Mouse (Mus musculus): ENCODE data around the gene Gm14393. TPM values are rescaled to one million over a fixed set of nuclear protein-coding genes. Genes with fewer than 3 reads are reported as not detected.
"Not testable (repeated sequence)": the region's sequence is repeated elsewhere in the genome, so short reads cannot be mapped to it uniquely, and the experiment has no call there.

Gene Gm14393
- total RNA-seq (2014; rRNA removed) (0.47 and 0.65 TPM in 2 replicates), polyA plus RNA-seq (2012; rRNA removed) (not detected in 2 replicates)

DNA sequence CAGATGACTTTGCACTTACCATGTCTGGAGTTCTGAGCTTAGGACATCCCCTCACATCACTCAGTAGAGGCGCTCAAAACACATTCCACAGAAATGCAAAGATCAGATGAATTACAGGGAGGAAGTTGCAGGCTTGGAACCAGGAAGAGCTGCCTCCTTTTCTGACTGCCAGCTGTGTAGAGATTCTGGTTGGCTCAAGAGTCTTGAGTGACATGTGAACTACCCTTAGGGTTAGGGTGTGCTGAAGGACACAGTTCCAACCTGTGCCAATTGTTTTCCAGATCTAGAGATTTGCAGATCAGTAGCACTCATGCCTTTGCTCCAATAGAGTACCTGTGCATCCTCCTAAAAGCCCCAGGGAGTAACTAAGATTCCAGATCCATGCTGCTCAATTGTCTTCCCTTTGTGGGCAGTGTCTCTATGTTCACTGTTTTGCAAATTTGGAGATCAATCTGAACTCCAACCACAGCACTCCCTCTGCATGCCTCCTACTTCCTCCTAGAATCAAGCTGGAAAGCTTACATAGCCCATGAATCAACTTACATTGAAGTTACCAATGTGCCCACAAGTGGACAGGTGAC is at the start of gene Gm14393:
TSS of gene Gm14393 (minus strand) at position 101 of the 581 bp plus-strand sequence.
- H3K79me2 ChIP-seq (ENCODE audit: control insufficient read depth, insufficient read depth, low read length); H3K27me3 ChIP-seq (ENCODE audit: control insufficient read depth, insufficient read depth, low read length); H3K9ac ChIP-seq (ENCODE audit: low read depth, low read length); H3K4me3 ChIP-seq (ENCODE audit: insufficient read depth, low read depth, low read length); H3K4me1 ChIP-seq (ENCODE audit: control insufficient read depth, insufficient read depth, low read length); H3K27ac ChIP-seq (replicated peaks; ENCODE audit: insufficient read depth, low read depth, low read length); DNase-seq (ENCODE audit: extremely low read depth, low read depth, low spot score); H3K36me3 ChIP-seq (ENCODE audit: control insufficient read depth, insufficient read depth, low read length): not testable (repeated sequence)
- 65% methylated on average over 1 of the region's 1 CpGs for WGBS

DNA sequence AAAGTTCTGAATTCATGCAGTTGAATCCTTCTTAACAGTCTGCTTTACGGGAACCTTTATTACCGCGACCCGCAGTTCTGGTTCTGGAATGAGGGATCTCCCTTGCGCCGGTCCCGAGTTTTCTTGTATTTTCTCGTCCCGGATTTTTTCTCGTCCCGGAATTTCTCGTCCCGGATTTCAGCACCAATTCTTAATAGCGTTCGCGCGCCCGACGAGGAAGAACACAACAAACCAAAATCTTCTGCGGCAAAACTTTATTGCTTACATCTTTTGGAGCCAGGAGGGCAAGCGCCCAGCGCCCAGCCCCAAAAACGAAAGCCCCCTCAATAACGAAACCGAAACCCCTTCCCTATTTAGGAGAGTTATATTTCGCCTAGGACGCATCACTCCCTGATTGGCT is 23.3 kb downstream of the Gm14393 start:
- H3K9ac ChIP-seq (ENCODE audit: low read depth, low read length); DNase-seq (ENCODE audit: extremely low read depth, low read depth, low spot score); H3K36me3 ChIP-seq (ENCODE audit: control insufficient read depth, insufficient read depth, low read length); H3K4me3 ChIP-seq (ENCODE audit: insufficient read depth, low read depth, low read length); H3K27ac ChIP-seq (replicated peaks; ENCODE audit: insufficient read depth, low read depth, low read length); H3K4me1 ChIP-seq (ENCODE audit: control insufficient read depth, insufficient read depth, low read length); H3K79me2 ChIP-seq (ENCODE audit: control insufficient read depth, insufficient read depth, low read length); H3K27me3 ChIP-seq (ENCODE audit: control insufficient read depth, insufficient read depth, low read length): not testable (repeated sequence)
- WGBS: 97% methylated on average over 27 of the region's 27 CpGs

Other genes with a start within 250 kb of the Gm14393 start
- 0.09 TPM in 1 of 2 replicates, not detected in the other for gene Gm14444, start 57.5 kb downstream of the Gm14393 start, total RNA-seq (2014; rRNA removed)
- gene Gm14444, start 57.5 kb downstream of the Gm14393 start, polyA plus RNA-seq (2012; rRNA removed): not detected in 2 replicates
- 9.2 and 15.4 TPM in 2 replicates for gene Gm14399, start 74.2 kb upstream of the Gm14393 start, total RNA-seq (2014; rRNA removed)
- 0.29 and 0.33 TPM in 2 replicates for gene Gm14399, start 74.2 kb upstream of the Gm14393 start, polyA plus RNA-seq (2012; rRNA removed)
- 0.37 and 0.40 TPM in 2 replicates for gene Gm14443, start 108.1 kb upstream of the Gm14393 start, total RNA-seq (2014; rRNA removed)
- 0.09 TPM in 1 of 2 replicates, not detected in the other for gene Gm14443, start 108.1 kb upstream of the Gm14393 start, polyA plus RNA-seq (2012; rRNA removed)
- gene Gm14391, start 139.1 kb upstream of the Gm14393 start, total RNA-seq (2014; rRNA removed): 11.3 and 12.4 TPM in 2 replicates
- 1.8 and 3.0 TPM in 2 replicates for gene Gm14391, start 139.1 kb upstream of the Gm14393 start, polyA plus RNA-seq (2012; rRNA removed)
- 6.2 and 11.1 TPM in 2 replicates for gene Gm14440, start 207.3 kb upstream of the Gm14393 start, total RNA-seq (2014; rRNA removed)
- not detected in 2 replicates for gene Gm14440, start 207.3 kb upstream of the Gm14393 start, polyA plus RNA-seq (2012; rRNA removed)

All from liver, adult 2 months (tissue).